Comparison of ENCODE assay signal across 9 mouse cellular contexts in genomic region chr6:142040306-142041175, GRCm38 (mm10). TPM values are rescaled to one million over a fixed set of nuclear protein-coding genes. Genes with fewer than 3 reads are reported as not detected.
DNase-seq lines count a peak whose midpoint lies in the region; ATAC-seq and TF ChIP-seq lines count a peak whose summit lies in the region.
"Had no signal": no experiment of that assay in that cellular context is flagged by ENCODE, and none has a peak within 500 bp of the region (broad histone marks: within the 10 kb centered on the region; RNA-seq: fewer than 3 reads in every experiment).

No protein-coding gene starts in this region.

- no peak overlapping the region for H3K4me2 ChIP-seq in embryonic facial prominence, embryonic 11.5 days (ENCODE audit: low read depth, low read length)
- no peak overlapping the region for H3K4me2 ChIP-seq in midbrain, embryonic 15.5 days

- no peak overlapping the region for H3K27ac ChIP-seq in embryonic facial prominence, embryonic 11.5 days (replicated peaks; ENCODE audit: low read depth, low read length)
- no peak overlapping the region for H3K27ac ChIP-seq in left cerebral cortex, adult 2 months
- H3K27ac ChIP-seq in midbrain, embryonic 15.5 days = no peak overlapping the region

- no peaks in the 10 kb centered on the region for H3K4me1 ChIP-seq in embryonic facial prominence, embryonic 11.5 days (ENCODE audit: control insufficient read depth, insufficient read depth, low read length)
- no peaks in the 10 kb centered on the region for H3K4me1 ChIP-seq in midbrain, embryonic 15.5 days

- H3K4me3 ChIP-seq in embryonic facial prominence, embryonic 11.5 days (ENCODE audit: low read depth, low read length) = no peak overlapping the region
- H3K4me3 ChIP-seq in left cerebral cortex, adult 2 months = no peak overlapping the region
- H3K4me3 ChIP-seq in midbrain, embryonic 15.5 days = no peak overlapping the region
- H3K4me3 ChIP-seq: erythroblast, embryonic 14.5 days had no signal

- DNase-seq in CD4-positive, CD25-positive, alpha-beta regulatory T cell, adult 2 months (ENCODE audit: low read depth, low spot score) = peak; percentile 24
- peak; percentile 73 for DNase-seq in NIH3T3 (ENCODE audit: low read depth)
- peak; percentile 50 for DNase-seq in embryonic facial prominence, embryonic 11.5 days (ENCODE audit: low spot score)
- peak; percentile 73 for DNase-seq in hindlimb bud, embryonic 11.5 days (ENCODE audit: extremely low spot score, low read depth, low spot score)
- peak; percentile 32 to 35 for DNase-seq in left cerebral cortex, adult 2 months (ENCODE audit: extremely low spot score in 1 of 2, low spot score in 2 of 2)
- DNase-seq in telencephalon, adult 2 months (ENCODE audit: low read depth, low spot score) = peak; percentile 46
- DNase-seq in urinary bladder, adult 18-20 months (ENCODE audit: low spot score in 2 of 2) = no peak

- ATAC-seq in embryonic facial prominence, embryonic 11.5 days (replicated peaks; ENCODE audit: insufficient number of reproducible peaks, low FRiP score, low TSS enrichment, low read depth) = no peak
- peak; percentile 39 for ATAC-seq in midbrain, embryonic 15.5 days (replicated peaks)

- peak; percentile 86 for TF ChIP-seq CTCF in left cerebral cortex, adult 2 months (IDR thresholded peaks at IDR 0.05)

- no peaks in the 10 kb centered on the region for H3K9me3 ChIP-seq in embryonic facial prominence, embryonic 11.5 days (replicated peaks; ENCODE audit: control insufficient read depth, low read length)
- H3K9me3 ChIP-seq in midbrain, embryonic 15.5 days = no peaks in the 10 kb centered on the region

- 61% methylated on average over 16 of the region's 16 CpGs for WGBS in embryonic facial prominence, embryonic 11.5 days
- 57% methylated on average over 16 of the region's 16 CpGs for WGBS in midbrain, embryonic 15.5 days

- intact Hi-C loops in left cerebral cortex, adult 2 months (cut with DNase I) = loop anchor here (5.0 kb wide), 1 partner anchor 553 kb away; no protein-coding TSS in a partner anchor

- H3K36me3 ChIP-seq in embryonic facial prominence, embryonic 11.5 days (replicated peaks; ENCODE audit: control insufficient read depth, insufficient read depth, low read depth, low read length) = no peaks in the 10 kb centered on the region
- H3K36me3 ChIP-seq in midbrain, embryonic 15.5 days (replicated peaks) = no peaks in the 10 kb centered on the region

- no peaks in the 10 kb centered on the region for H3K27me3 ChIP-seq in embryonic facial prominence, embryonic 11.5 days (ENCODE audit: control insufficient read depth, insufficient read depth, low read length)
- H3K27me3 ChIP-seq in midbrain, embryonic 15.5 days (replicated peaks) = no peaks in the 10 kb centered on the region

- H3K9ac ChIP-seq in embryonic facial prominence, embryonic 11.5 days (replicated peaks; ENCODE audit: low read length) = no peak overlapping the region
- no peak overlapping the region for H3K9ac ChIP-seq in midbrain, embryonic 15.5 days

RNA-seq across cellular contexts. Expression of gene Gm6614, which starts 29.3 kb away (rescaled TPM):
- not detected in 2 replicates for polyA plus RNA-seq in embryonic facial prominence, embryonic 11.5 days (2014; fragmentation: Nextera tagmentation; extraction: Ambion mirVana)
- total RNA-seq in left cerebral cortex, adult 2 months (2021) = not detected
- polyA plus RNA-seq in midbrain, embryonic 15.5 days (2015; fragmentation: Nextera tagmentation; extraction: Ambion mirVana) = not detected in 2 replicates
- polyA plus RNA-seq: erythroblast, embryonic 14.5 days had no signal

Comparison
In these comparisons a context has a peak if more than half of its experiments do, and no peak if none do; other contexts are left out.
1. DNase-seq: peak in CD4-positive, CD25-positive, alpha-beta regulatory T cell, adult 2 months (single experiment), NIH3T3 (single experiment), embryonic facial prominence, embryonic 11.5 days (single experiment), hindlimb bud, embryonic 11.5 days (single experiment), left cerebral cortex, adult 2 months (2 of 2) and telencephalon, adult 2 months (single experiment); none in urinary bladder, adult 18-20 months (0 of 2).